Mouse (Mus musculus) heart, embryonic 15.5 days (tissue): ENCODE measurements around the gene Rpl37. TPM values are rescaled to one million over a fixed set of nuclear protein-coding genes. Genes with fewer than 3 reads are reported as not detected.

ENCODE experiments used
- ATAC-seq: fragments of 200-750 bp; cut with Nextera tagmentation; replicated peaks from 2 replicates; pipeline ENCODE4 v1.8.0; 2017; ENCODE audit warnings: low read depth, moderate TSS enrichment; ENCODE audit not compliant: insufficient number of reproducible peaks, insufficient read depth, low FRiP score
- H3K27ac ChIP-seq: fragments of 300-500 bp; sonication (generic); 2 replicates; pipeline ENCODE4 v1.5.1; 2015; ENCODE audit warnings: mild to moderate bottlenecking, inconsistent platforms
- H3K27me3 ChIP-seq: fragments of 300-500 bp; sonication (generic); 2 replicates; pipeline ENCODE4 v1.6.1; 2015; ENCODE audit warnings: inconsistent platforms
- H3K36me3 ChIP-seq: fragments of 300-500 bp; sonication (generic); 2 replicates; pipeline ENCODE4 v1.6.1; 2015; ENCODE audit warnings: mild to moderate bottlenecking, inconsistent platforms
- H3K4me1 ChIP-seq: fragments of 300-500 bp; sonication (generic); replicated peaks from 2 replicates; pipeline ENCODE4 v1.6.1; 2015; ENCODE audit warnings: inconsistent platforms
- H3K4me2 ChIP-seq: fragments of 300-500 bp; sonication (generic); 2 replicates; pipeline ENCODE4 v1.6.1; 2015; ENCODE audit warnings: inconsistent platforms, mild to moderate bottlenecking, moderate library complexity
- H3K4me3 ChIP-seq: fragments of 300-500 bp; sonication (generic); 2 replicates; pipeline ENCODE4 v1.5.1; 2015; ENCODE audit warnings: mild to moderate bottlenecking, inconsistent platforms
- H3K9ac ChIP-seq: fragments of 300-500 bp; sonication (generic); 2 replicates; pipeline ENCODE4 v1.6.1; 2015; ENCODE audit warnings: mild to moderate bottlenecking, inconsistent platforms
- H3K9me3 ChIP-seq: fragments of 300-500 bp; sonication (generic); replicated peaks from 2 replicates; pipeline ENCODE4 v1.6.1; 2016; ENCODE audit warnings: inconsistent platforms
- WGBS: fragments of 180-500 bp; shearing (Covaris S2); methylation state at CpG from one replicate; pipeline ENCODE4 v1.1.7; 2015; ENCODE audit warnings: mixed read lengths; 5-methylcytosine and 5-hydroxymethylcytosine counted together
- polyA plus RNA-seq: library from polyadenylated mRNA; unstranded; fragments of >200 nt; fragmentation: Nextera tagmentation; extraction: Ambion mirVana; gene quantifications from 2 replicates; pipeline ENCODE4 v1.2.1, GENCODE M21; 2015

Gene Rpl37
- polyA plus RNA-seq, 1 experiment from 2014 or later, result 397 TPM

DNA sequence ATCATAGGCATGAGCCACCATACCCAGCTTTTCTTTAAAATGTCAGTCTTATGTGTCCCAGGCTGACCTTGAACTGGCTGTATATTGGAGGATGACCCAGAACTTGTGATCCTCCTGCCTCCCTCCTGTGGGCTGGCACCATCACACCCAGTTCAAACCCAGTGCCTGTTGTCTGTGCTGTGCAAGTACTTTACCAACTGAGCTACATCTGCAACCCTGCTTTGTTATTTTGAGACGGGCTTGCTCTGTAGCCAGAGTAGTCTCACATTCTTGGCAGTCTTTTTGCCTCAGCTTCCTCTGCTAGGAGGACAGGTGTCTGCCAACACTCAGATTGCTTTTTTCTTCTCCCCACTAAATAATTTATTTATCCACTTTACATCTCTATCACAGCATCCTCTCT lies 40.9 kb downstream of the Rpl37 start:
- 23% methylated on average over 1 of the region's 1 CpGs for WGBS
- H3K27ac ChIP-seq, result no peak overlapping the region
- no peak overlapping the region for H3K9ac ChIP-seq
- peaks cover 22% of the 10 kb centered on the region for H3K4me1 ChIP-seq
- no peak overlapping the region for H3K4me2 ChIP-seq
- H3K4me3 ChIP-seq, result no peak overlapping the region
- no peak for ATAC-seq
- peaks cover 4% of the 10 kb centered on the region; the same call in 1 of the 2 replicates for H3K36me3 ChIP-seq
- H3K27me3 ChIP-seq, result no peaks in the 10 kb centered on the region
- no peaks in the 10 kb centered on the region for H3K9me3 ChIP-seq

DNA sequence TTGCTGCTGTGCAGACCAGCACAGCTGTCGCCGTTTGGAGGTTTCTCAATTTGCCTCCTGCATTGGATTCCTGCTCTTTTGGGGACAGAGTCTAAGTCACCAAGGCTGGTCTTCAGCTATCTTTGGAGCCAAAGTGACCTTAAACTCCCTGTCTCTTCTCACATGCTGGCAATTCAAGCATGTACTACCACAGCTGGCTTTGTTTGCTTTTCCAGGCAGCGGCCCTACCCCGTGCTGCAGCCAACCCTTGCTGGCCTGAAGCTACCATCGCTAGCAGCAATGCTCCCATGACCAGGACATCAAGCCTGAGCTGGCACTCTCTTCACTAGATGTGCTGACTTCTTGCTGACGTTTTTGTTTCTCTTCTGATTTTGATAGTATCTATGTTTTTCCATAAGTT lies 42.4 kb downstream of the Rpl37 start:
- no peak overlapping the region for H3K4me3 ChIP-seq
- H3K9me3 ChIP-seq, result no peaks in the 10 kb centered on the region
- no peak overlapping the region for H3K27ac ChIP-seq
- H3K4me2 ChIP-seq, result no peak overlapping the region
- H3K4me1 ChIP-seq, result peaks cover 22% of the 10 kb centered on the region
- WGBS, result 62% methylated on average over 6 of the region's 6 CpGs
- ATAC-seq, result no peak
- H3K36me3 ChIP-seq, result peaks cover 8% of the 10 kb centered on the region; the same call in 1 of the 2 replicates
- H3K9ac ChIP-seq, result no peak overlapping the region
- H3K27me3 ChIP-seq, result no peaks in the 10 kb centered on the region

DNA sequence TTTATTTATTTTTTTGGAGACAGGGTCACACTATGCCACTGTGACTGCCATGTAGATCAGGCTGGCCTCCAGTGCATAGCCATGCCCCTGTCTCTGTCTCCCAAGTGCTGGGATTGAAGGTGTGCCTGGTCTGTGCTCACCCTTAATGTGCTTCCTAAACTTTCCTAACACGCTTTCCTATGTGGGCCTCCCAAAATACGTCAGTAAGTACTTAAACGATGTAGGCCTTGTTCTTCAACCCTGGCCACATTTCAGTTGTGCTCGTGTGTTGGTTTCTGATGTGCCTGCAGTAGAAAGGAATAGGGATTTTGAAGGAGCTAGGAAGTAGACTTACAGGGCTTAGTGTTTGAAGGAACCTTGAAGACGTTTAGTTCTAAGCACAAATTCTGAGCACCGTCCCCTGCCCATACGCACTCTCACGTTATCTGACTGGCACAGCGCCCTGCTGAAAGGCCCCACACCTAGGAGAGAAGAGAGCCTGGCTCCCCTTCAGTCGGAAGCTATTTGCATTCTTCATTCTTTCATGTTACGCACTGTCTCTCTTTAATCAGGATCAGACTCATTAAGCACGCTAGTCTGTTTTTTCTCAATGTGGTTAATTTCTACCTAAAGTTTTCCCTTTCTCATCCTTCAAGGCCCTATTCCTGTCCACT lies 48.8 kb downstream of the Rpl37 start:
- no peak for ATAC-seq
- Histone ChIP-seq H3K36me3 (peaks cover 40% of the 10 kb centered on the region), H3K4me3 (no peak overlapping the region), H3K9me3 (no peaks in the 10 kb centered on the region), H3K27me3 (no peaks in the 10 kb centered on the region), H3K27ac (no peak overlapping the region), H3K4me1 (no peaks in the 10 kb centered on the region), H3K4me2 (no peak overlapping the region), H3K9ac (no peak overlapping the region)
- WGBS, result 70% methylated on average over 12 of the region's 12 CpGs

Other genes starting within 250 kb of the Rpl37 start
- not detected in 2 replicates for gene Mroh2b, start 217.9 kb upstream of the Rpl37 start, polyA plus RNA-seq
- 0.09 and 0.10 TPM in 2 replicates for gene C7, start 52.9 kb upstream of the Rpl37 start, polyA plus RNA-seq
- gene Card6, start 8.1 kb upstream of the Rpl37 start, polyA plus RNA-seq, result 1.7 and 2.4 TPM in 2 replicates
- gene Prkaa1, start 27.2 kb downstream of the Rpl37 start, polyA plus RNA-seq, result 14.1 and 15.8 TPM in 2 replicates
- 31.8 and 33.7 TPM in 2 replicates for gene Ttc33, start 68.9 kb downstream of the Rpl37 start, polyA plus RNA-seq
- 4.2 and 4.7 TPM in 2 replicates for gene Ptger4, start 127.5 kb downstream of the Rpl37 start, polyA plus RNA-seq